Mouse (Mus musculus): ENCODE measurements around the gene Ogn. TPM values are rescaled to one million over a fixed set of nuclear protein-coding genes. Genes with fewer than 3 reads are reported as not detected.

The Ogn gene
- polyA plus RNA-seq, 1 experiment from 2014 or later: 58.9 TPM

GRCm38 (mm10) chr13:49651781-49652351, 44.0 kb downstream of the Ogn start:
- peaks cover 22% of the 10 kb centered on the region for H3K4me1 ChIP-seq
- peaks cover 9% of the 10 kb centered on the region; the same call in 1 of the 2 replicates for H3K36me3 ChIP-seq
- no peak overlapping the region for H3K27ac ChIP-seq
- peak overlapping the region; percentile 87 for H3K4me2 ChIP-seq
- WGBS: 3% methylated on average over 4 of the region's 4 CpGs
- ATAC-seq (replicated peaks; ENCODE audit: low FRiP score): no peak
- H3K27me3 ChIP-seq: no peaks in the 10 kb centered on the region
- peak overlapping the region; percentile 69 for H3K9ac ChIP-seq
- peak overlapping the region; percentile 91 for H3K4me3 ChIP-seq (replicated peaks)
- no peaks in the 10 kb centered on the region for H3K9me3 ChIP-seq (replicated peaks)

GRCm38 (mm10) chr13:49652481-49653179, 44.8 kb downstream of the Ogn start, which contains the start of the genes Cenpp and Nol8:
Gene Cenpp (minus strand): TSS chr13:49652785.
Gene Nol8 (plus strand): TSS chr13:49653078.
- Histone ChIP-seq H3K9ac (peak within 1 kb of the TSS; percentile 69), H3K4me1 (peaks cover 22% of the 10 kb centered on the region), H3K27me3 (no peaks in the 10 kb centered on the region), H3K4me2 (peak within 1 kb of the TSS; percentile 87), H3K9me3 (replicated peaks) (no peaks in the 10 kb centered on the region), H3K36me3 (peaks cover 16% of the 10 kb centered on the region; the same call in 1 of the 2 replicates), H3K4me3 (replicated peaks) (peak within 1 kb of the TSS; percentile 91), H3K27ac (peak within 1 kb of the TSS; percentile 81)
- peak; percentile 99 for ATAC-seq (replicated peaks; ENCODE audit: low FRiP score)
- WGBS: under 1% methylated on average over 68 of the region's 68 CpGs

GRCm38 (mm10) chr13:49653180-49653541, 45.3 kb downstream of the Ogn start:
- ATAC-seq (replicated peaks; ENCODE audit: low FRiP score): peak; percentile 85
- under 1% methylated on average over 16 of the region's 16 CpGs for WGBS
- H3K4me3 ChIP-seq (replicated peaks): peak overlapping the region; percentile 91
- no peaks in the 10 kb centered on the region for H3K9me3 ChIP-seq (replicated peaks)
- H3K36me3 ChIP-seq: peaks cover 14% of the 10 kb centered on the region; the same call in 1 of the 2 replicates
- peak overlapping the region; percentile 87 for H3K4me2 ChIP-seq
- H3K4me1 ChIP-seq: peaks cover 22% of the 10 kb centered on the region
- peak overlapping the region; percentile 54 for H3K9ac ChIP-seq
- peak overlapping the region; percentile 81 for H3K27ac ChIP-seq
- no peaks in the 10 kb centered on the region for H3K27me3 ChIP-seq

Other genes starting within 250 kb of the Ogn start
- 16.5 and 17.9 TPM in 2 replicates for gene Ippk, start 186.8 kb upstream of the Ogn start, polyA plus RNA-seq (2015; fragmentation: Nextera tagmentation; extraction: Ambion mirVana)
- 0.84 and 0.92 TPM in 2 replicates for gene Tes3-ps, start 114.7 kb upstream of the Ogn start, polyA plus RNA-seq (2015; fragmentation: Nextera tagmentation; extraction: Ambion mirVana)
- gene Ecm2, start 103.2 kb upstream of the Ogn start, polyA plus RNA-seq (2015; fragmentation: Nextera tagmentation; extraction: Ambion mirVana): 0.93 and 1.0 TPM in 2 replicates
- gene Aspn, start 63.6 kb upstream of the Ogn start, polyA plus RNA-seq (2015; fragmentation: Nextera tagmentation; extraction: Ambion mirVana): 18.3 and 23.7 TPM in 2 replicates
- 1.8 and 5.6 TPM in 2 replicates for gene Omd, start 25.6 kb upstream of the Ogn start, polyA plus RNA-seq (2015; fragmentation: Nextera tagmentation; extraction: Ambion mirVana)
- gene Cenpp, start 44.7 kb downstream of the Ogn start, polyA plus RNA-seq (2015; fragmentation: Nextera tagmentation; extraction: Ambion mirVana): 28.0 and 30.0 TPM in 2 replicates
- gene Nol8, start 45.0 kb downstream of the Ogn start, polyA plus RNA-seq (2015; fragmentation: Nextera tagmentation; extraction: Ambion mirVana): 16.3 and 20.6 TPM in 2 replicates
- 83.0 and 83.7 TPM in 2 replicates for gene Iars, start 74.1 kb downstream of the Ogn start, polyA plus RNA-seq (2015; fragmentation: Nextera tagmentation; extraction: Ambion mirVana)
- gene Gm30302, start 191.0 kb downstream of the Ogn start, polyA plus RNA-seq (2015; fragmentation: Nextera tagmentation; extraction: Ambion mirVana): not detected in 2 replicates

All from kidney, embryonic 15.5 days (tissue).